Mouse (Mus musculus) kidney, embryonic 14.5 days (tissue): ENCODE results near the gene Hist1h2ak. TPM values are rescaled to one million over a fixed set of nuclear protein-coding genes. Genes with fewer than 3 reads are reported as not detected.
A peak's percentile ranks its signal among the peaks of the same experiment; 100 is the strongest.
"Not testable (repeated sequence)": the region's sequence is repeated elsewhere in the genome, so short reads cannot be mapped to it uniquely, and the experiment has no call there.

Experiments
- ATAC-seq: fragments of 200-750 bp; cut with Nextera tagmentation; 2 replicates; pipeline ENCODE4 v1.8.0; 2017; ENCODE audit warnings: moderate number of reproducible peaks, mild to moderate bottlenecking, moderate TSS enrichment, moderate library complexity; ENCODE audit not compliant: low FRiP score, low TSS enrichment
- H3K27ac ChIP-seq: fragments of 300-500 bp; sonication (generic); 2 replicates; pipeline ENCODE4 v1.5.1; 2014; ENCODE audit warnings: low read depth, mild to moderate bottlenecking, low read length, moderate library complexity, mixed read lengths
- H3K27me3 ChIP-seq: fragments of 300-500 bp; sonication (generic); 2 replicates; pipeline ENCODE4 v1.6.1; 2014; ENCODE audit warnings: mild to moderate bottlenecking, low read length; ENCODE audit not compliant: control insufficient read depth, insufficient read depth
- H3K36me3 ChIP-seq: fragments of 300-500 bp; sonication (generic); 2 replicates; pipeline ENCODE4 v1.6.1; 2014; ENCODE audit warnings: low read length, mixed read lengths; ENCODE audit not compliant: control insufficient read depth, insufficient read depth
- H3K4me1 ChIP-seq: fragments of 300-500 bp; sonication (generic); 2 replicates; pipeline ENCODE4 v1.6.1; 2014; ENCODE audit warnings: low read length, mixed read lengths; ENCODE audit not compliant: control insufficient read depth, insufficient read depth
- H3K4me2 ChIP-seq: fragments of 300-500 bp; sonication (generic); replicated peaks from 2 replicates; pipeline ENCODE4 v1.6.1; 2014; ENCODE audit warnings: low read depth, mild to moderate bottlenecking, low read length
- H3K4me3 ChIP-seq: fragments of 300-500 bp; sonication (generic); 2 replicates; pipeline ENCODE4 v1.5.1; 2014; ENCODE audit warnings: mild to moderate bottlenecking, low read length
- H3K9ac ChIP-seq: fragments of 300-500 bp; sonication (generic); 2 replicates; pipeline ENCODE4 v1.6.1; 2014; ENCODE audit warnings: low read depth, mild to moderate bottlenecking, low read length, moderate library complexity
- H3K9me3 ChIP-seq: fragments of 300-500 bp; sonication (generic); 2 replicates; pipeline ENCODE4 v1.6.1; 2016; ENCODE audit warnings: low read length; ENCODE audit not compliant: control insufficient read depth
- WGBS: fragments of 180-500 bp; shearing (Covaris S2); extraction: QIAGEN DNeasy Blood & Tissue Kit; methylation state at CpG from one replicate; pipeline ENCODE4 v1.1.7; 2014; 5-methylcytosine and 5-hydroxymethylcytosine counted together
- polyA plus RNA-seq: library from polyadenylated mRNA; unstranded; fragments of >200 nt; fragmentation: Nextera tagmentation; extraction: Ambion mirVana; gene quantifications from 2 replicates; pipeline ENCODE4 v1.2.1, GENCODE M21; 2014

Hist1h2ak gene
- polyA plus RNA-seq, 1 experiment from 2014 or later = 18.5 TPM

DNA sequence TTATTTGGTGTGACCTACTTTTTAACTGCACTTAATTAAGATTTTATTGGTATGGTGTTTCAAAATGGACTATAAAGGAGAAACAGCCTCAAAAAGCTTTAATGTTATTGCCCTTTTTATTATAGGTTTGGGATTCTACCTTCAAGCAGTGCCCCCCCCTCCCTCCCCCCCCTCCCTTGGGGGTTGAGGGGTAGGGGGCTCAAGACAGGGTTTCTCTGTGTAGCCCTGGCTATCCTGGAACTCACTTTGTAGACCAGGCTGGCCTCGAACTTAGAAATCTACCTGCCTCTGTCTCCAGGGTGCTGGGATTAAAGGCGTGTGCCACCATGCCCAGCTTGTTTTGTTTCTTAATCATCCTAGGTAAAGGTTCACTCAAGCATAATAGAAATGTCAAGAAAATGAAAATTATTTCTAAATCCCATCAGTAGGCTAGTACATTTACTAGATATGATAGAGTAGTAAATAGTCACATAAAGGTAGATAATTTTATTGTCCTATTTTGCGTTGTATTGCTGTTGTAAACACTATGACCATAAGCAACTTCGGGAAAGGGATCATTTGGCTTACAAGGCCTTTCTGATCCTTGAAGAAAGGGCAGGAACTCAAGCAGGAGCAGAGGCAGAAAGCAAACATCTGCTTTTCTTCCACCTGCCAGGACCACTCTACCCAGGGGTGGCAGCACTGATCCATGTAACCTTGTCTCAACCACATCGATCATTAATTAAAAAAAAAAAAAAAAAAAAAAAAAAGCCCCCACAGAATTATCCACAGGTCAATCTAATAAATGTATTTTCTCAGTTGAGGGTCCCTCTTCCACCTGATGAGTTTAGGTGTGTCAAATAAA lies 30.4 kb downstream of the Hist1h2ak start:
- Histone ChIP-seq H3K4me1 (peaks cover 15% of the 10 kb centered on the region; the same call in 1 of the 2 replicates), H3K36me3 (no peaks in the 10 kb centered on the region), H3K4me3 (no peak overlapping the region), H3K27ac (peak overlapping the region; percentile 57; the same call in 1 of the 2 replicates), H3K9me3 (no peaks in the 10 kb centered on the region), H3K4me2 (peak overlapping the region; percentile 36), H3K9ac (peak overlapping the region; percentile 66; the same call in 1 of the 2 replicates), H3K27me3 (no peaks in the 10 kb centered on the region)
- 27% methylated on average over 5 of the region's 5 CpGs for WGBS
- no peak for ATAC-seq

DNA sequence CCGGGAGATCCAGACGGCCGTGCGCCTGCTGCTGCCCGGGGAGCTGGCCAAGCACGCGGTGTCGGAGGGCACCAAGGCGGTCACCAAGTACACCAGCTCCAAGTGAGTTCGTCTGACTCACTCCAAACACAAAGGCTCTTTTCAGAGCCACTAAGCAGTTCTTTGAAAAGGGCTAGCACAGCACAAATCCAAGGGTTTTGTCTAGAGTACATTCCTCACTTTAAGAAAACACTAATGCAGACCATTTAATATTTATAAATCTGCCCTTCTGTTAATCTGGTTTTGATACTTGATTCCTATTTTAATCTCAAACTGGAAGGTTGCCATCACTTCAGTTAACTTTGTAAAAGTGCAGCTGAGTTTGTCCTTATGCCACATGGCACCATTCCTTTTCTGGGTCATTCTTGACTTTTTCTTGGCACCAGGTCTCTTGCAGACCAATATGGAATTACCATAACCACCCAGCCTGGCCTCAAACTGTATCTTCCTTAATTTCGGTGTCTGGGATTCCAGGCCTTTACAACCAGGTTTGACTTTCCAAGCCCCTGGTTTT lies 31.2 kb downstream of the Hist1h2ak start:
- H3K4me1 ChIP-seq = peaks cover 13% of the 10 kb centered on the region; the same call in 1 of the 2 replicates
- H3K36me3 ChIP-seq = no peaks in the 10 kb centered on the region
- no peaks in the 10 kb centered on the region for H3K27me3 ChIP-seq
- H3K4me3 ChIP-seq = peak overlapping the region; percentile 24; the same call in 1 of the 2 replicates
- no peaks in the 10 kb centered on the region for H3K9me3 ChIP-seq
- peak overlapping the region; percentile 66 for H3K9ac ChIP-seq
- H3K4me2 ChIP-seq = peak overlapping the region; percentile 36
- peak overlapping the region; percentile 89 for H3K27ac ChIP-seq
- 0 out of 2 replicates have a peak, but pooled peaks have one; percentile 3 for ATAC-seq
- 2% methylated on average over 11 of the region's 11 CpGs for WGBS

DNA sequence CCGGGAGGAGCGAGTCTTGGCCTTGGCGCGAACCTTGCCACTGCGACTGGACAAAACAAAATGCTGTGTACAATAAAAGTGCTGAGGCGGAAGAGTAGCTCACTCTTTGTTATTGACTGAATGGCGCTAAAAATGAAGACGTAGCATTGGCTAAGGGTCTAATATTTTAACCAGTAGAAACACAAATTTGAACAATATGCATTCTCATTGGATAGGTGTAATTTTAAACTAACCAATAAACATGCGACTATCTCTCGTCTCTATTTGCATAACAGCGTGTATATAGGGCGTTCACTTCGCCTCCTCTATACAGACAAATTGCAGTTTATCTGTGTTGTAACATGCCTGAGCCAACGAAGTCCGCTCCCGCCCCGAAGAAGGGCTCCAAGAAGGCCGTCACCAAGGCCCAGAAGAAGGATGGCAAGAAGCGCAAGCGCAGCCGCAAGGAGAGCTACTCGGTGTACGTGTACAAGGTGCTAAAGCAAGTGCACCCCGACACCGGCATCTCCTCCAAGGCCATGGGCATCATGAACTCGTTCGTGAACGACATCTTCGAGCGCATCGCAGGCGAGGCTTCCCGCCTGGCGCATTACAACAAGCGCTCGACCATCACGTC lies 31.8 kb downstream of the Hist1h2ak start, which contains the start of gene Hist1h2bm:
Gene Hist1h2bm, plus strand, starts transcription at position 288 of the 616 bp plus-strand sequence.
- Histone ChIP-seq H3K27ac (peak within 1 kb of the TSS; percentile 97), H3K4me3 (peak within 1 kb of the TSS; percentile 36; the same call in 1 of the 2 replicates), H3K4me2 (peak within 1 kb of the TSS; percentile 56), H3K4me1 (peaks cover 13% of the 10 kb centered on the region; the same call in 1 of the 2 replicates), H3K9ac (peak within 1 kb of the TSS; percentile 66)
- WGBS = under 1% methylated on average over 37 of the region's 37 CpGs
- not testable (repeated sequence) for H3K27me3 ChIP-seq, H3K36me3 ChIP-seq, H3K9me3 ChIP-seq
- peak; percentile 98 for ATAC-seq

DNA sequence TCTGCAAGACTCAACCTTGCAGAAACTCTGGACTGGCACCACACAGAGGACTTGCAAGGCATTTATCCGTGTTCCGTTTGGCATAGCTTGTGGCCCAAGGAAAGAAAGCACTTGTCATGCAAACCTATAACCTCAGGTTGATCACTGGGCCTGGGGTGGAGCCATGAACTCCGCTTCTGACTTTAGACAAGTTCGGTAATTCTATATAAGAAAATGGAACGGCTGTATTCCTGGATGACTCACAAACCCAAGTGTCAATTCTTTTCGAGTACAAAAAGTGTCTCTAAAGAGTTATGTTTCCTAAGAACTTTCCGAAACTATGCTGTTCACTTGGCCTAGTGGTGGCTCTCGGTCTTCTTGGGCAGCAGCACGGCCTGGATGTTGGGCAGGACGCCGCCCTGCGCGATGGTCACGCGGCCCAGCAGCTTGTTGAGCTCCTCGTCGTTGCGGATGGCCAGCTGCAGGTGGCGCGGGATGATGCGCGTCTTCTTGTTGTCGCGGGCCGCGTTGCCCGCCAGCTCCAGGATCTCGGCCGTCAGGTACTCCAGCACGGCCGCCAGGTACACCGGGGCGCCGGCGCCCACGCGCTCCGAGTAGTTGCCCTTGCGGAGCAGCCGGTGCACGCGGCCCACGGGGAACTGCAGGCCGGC lies 32.4 kb downstream of the Hist1h2ak start:
- not testable (repeated sequence) for H3K36me3 ChIP-seq
- peak; percentile 20 for ATAC-seq
- peak overlapping the region; percentile 56 for H3K4me2 ChIP-seq

DNA sequence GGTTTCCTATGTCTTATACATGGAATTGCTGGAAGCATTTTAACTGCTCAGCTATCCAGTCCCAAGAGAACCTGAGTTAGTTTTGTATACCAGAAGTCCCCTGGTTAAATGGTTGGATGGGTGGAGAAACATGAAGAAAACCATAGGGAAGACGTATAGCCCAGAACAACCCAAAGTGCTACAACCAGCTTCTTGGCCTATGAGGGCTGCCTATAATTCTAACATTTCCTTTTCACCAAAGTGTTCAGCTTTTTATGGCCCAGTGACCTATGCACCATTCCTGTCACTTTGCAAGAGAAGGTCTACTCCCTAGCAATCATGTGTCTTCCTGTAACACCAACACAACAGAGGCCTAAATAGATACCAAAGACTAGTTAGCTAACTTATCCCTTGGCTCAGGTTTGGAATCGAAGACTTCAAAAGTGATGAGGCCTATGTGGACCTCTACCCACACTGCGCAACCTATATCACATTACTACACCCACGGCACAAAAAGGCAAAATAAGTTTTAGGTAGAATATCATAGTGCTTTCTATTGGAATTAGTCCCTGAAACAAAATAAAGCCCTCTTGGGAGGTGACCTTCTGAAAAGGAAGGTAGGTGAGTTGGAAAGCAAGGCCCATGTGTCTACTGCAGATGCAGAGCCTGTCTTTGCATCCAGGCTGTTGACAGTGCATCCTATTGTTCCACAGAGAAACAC lies 35.1 kb downstream of the Hist1h2ak start:
- H3K9me3 ChIP-seq = no peaks in the 10 kb centered on the region
- no peaks in the 10 kb centered on the region for H3K36me3 ChIP-seq
- peak overlapping the region; percentile 95 for H3K27ac ChIP-seq
- H3K27me3 ChIP-seq = no peaks in the 10 kb centered on the region
- WGBS = 53% methylated on average over 4 of the region's 4 CpGs
- peak overlapping the region; percentile 52 for H3K4me3 ChIP-seq
- H3K9ac ChIP-seq = peak overlapping the region; percentile 82
- H3K4me2 ChIP-seq = peak overlapping the region; percentile 73
- H3K4me1 ChIP-seq = peaks cover 13% of the 10 kb centered on the region; the same call in 1 of the 2 replicates
- ATAC-seq = no peak

More for the DNA sequence above, 32.4 kb downstream of the Hist1h2ak start:
- H3K9me3 ChIP-seq, H3K27me3 ChIP-seq: not testable (repeated sequence)
- 3% methylated on average over 15 of the region's 44 CpGs for WGBS
- H3K4me3 ChIP-seq = peak overlapping the region; percentile 36; the same call in 1 of the 2 replicates
- H3K4me1 ChIP-seq = peaks cover 13% of the 10 kb centered on the region; the same call in 1 of the 2 replicates
- peak overlapping the region; percentile 66 for H3K9ac ChIP-seq
- peak overlapping the region; percentile 97 for H3K27ac ChIP-seq

DNA sequence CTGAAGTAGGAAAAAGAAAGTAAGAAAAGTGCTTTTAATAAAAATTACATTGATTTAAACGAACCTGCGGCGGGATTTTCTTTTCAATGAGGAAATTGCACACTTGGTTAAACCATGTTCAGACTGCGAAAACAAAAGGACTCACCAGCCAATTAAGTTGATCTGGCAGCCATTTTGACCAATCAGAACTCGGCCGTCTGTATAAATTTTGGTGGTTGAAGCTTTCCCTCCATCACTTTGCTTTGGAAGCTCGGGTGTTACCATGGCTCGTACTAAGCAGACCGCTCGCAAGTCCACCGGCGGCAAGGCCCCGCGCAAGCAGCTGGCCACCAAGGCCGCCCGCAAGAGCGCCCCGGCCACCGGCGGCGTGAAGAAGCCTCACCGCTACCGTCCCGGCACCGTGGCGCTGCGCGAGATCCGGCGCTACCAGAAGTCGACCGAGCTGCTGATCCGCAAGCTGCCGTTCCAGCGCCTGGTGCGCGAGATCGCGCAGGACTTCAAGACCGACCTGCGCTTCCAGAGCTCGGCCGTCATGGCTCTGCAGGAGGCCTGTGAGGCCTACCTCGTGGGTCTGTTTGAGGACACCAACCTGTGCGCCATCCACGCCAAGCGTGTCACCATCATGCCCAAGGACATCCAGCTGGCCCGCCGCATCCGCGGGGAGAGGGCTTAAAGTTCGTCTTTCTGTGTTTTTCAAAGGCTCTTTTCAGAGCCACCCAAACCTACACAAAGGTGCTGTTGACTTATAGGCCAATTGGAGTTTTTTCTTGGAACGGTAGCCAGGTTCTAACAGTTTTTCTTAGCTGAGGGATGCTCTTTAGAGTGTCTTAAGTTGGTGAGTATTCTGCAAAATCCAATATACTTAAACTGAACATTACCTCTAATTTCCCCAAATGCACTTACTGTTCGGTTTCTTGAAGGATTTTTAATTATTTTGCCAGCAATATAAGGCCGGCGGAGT lies 36.0 kb downstream of the Hist1h2ak start, which contains the start of gene Hist1h3h:
Gene Hist1h3h, plus strand, starts transcription at position 263 of the 961 bp plus-strand sequence.
- Histone ChIP-seq H3K4me3 (peak within 1 kb of the TSS; percentile 52), H3K4me1 (peaks cover 13% of the 10 kb centered on the region; the same call in 1 of the 2 replicates), H3K4me2 (peak within 1 kb of the TSS; percentile 76), H3K27ac (peak within 1 kb of the TSS; percentile 99), H3K9ac (peak within 1 kb of the TSS; percentile 82)
- H3K27me3 ChIP-seq, H3K36me3 ChIP-seq, H3K9me3 ChIP-seq: not testable (repeated sequence)
- peak; percentile 51 for ATAC-seq
- WGBS = 1% methylated on average over 24 of the region's 56 CpGs

DNA sequence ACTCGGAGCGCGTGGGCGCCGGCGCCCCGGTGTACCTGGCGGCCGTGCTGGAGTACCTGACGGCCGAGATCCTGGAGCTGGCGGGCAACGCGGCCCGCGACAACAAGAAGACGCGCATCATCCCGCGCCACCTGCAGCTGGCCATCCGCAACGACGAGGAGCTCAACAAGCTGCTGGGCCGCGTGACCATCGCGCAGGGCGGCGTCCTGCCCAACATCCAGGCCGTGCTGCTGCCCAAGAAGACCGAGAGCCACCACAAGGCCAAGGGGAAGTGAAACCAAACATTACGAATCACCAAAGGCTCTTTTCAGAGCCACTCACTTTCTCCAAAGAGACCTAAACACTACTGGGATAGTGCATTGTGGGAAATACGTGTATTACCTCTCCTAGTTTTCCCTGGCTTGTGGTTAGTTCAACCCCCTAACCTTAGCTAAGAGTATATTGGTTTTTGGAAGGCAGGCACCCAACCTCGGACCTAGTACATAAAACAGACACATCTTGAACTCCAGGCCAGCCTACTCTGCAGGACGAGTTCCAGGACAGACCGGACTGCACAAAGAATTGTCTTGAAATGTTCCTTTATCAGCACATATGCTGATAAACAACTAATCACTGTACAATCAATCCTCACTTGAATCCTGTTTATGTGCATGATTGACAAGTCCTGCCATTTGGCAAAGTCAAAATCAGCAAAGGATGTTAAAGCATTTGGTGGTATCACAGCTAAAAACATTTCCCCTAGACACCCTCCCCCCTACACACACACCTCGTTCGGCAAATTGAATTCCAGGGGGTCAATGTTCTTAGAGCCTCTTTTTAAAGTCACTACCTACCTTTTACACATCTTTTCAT lies 36.9 kb downstream of the Hist1h2ak start:
- H3K36me3 ChIP-seq, H3K9me3 ChIP-seq, H3K27me3 ChIP-seq, ATAC-seq: not testable (repeated sequence)
- H3K4me3 ChIP-seq = peak overlapping the region; percentile 47
- H3K9ac ChIP-seq = peak overlapping the region; percentile 81
- peak overlapping the region; percentile 76 for H3K4me2 ChIP-seq
- peak overlapping the region; percentile 99 for H3K27ac ChIP-seq
- peaks cover 13% of the 10 kb centered on the region; the same call in 1 of the 2 replicates for H3K4me1 ChIP-seq
- under 1% methylated on average over 9 of the region's 38 CpGs for WGBS
